Mouse (Mus musculus) adrenal gland, postnatal 36 days (tissue): ENCODE measurements around the gene Akt2. TPM values are rescaled to one million over a fixed set of nuclear protein-coding genes. Genes with fewer than 3 reads are reported as not detected.
"Not testable (repeated sequence)": the region's sequence is repeated elsewhere in the genome, so short reads cannot be mapped to it uniquely, and the experiment has no call there.

Experiments
- DNase-seq, 2 experiments: peaks; one replicate each; pipeline ENCODE4 v3.0.0; 2021; ENCODE audit warnings: mixed read lengths in 1 of 2
- total RNA-seq, 2 experiments: library from RNA; stranded (reverse); gene quantifications; 2 replicates each; pipeline ENCODE4 v1.2.3; 2021

Akt2 gene
- total RNA-seq, 2 experiments from 2014 or later: 201 to 243 TPM

DNA sequence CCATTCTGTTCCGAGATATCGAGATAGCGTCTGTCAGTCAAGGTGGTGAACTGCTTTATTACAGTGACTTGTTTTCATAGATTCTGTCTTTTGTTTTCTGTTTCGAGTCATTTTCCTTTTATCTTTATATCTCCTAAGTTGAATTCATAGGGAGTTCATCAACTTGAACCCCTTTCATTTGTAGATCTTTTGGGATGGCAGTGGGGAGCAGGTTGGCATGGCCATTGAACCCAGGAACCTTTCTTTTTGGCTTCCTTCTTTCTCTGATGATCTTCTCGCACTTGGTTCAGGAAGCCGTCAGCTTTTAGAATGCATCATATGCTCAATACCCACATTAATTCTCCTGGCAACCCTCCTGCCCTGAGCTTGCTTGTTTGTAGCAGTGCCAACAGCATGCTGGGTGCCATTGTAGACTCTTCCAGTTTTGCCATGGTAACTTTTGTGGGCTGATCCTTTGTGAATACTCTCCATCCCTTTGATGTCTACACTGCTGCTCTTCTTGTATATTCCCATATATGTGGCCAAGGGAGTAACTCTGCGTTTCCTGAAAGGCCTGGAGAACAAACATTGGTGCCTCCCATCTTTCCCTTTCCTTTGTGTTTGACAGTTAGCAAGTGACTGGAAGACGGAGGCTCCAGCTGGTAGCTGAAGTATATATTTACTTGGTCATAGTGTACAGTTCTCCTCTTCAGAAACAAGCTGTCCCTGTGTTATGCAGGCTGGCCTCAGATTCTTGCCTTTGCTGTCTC lies 22.6 kb downstream of the Akt2 start:
- no peak for DNase-seq

DNA sequence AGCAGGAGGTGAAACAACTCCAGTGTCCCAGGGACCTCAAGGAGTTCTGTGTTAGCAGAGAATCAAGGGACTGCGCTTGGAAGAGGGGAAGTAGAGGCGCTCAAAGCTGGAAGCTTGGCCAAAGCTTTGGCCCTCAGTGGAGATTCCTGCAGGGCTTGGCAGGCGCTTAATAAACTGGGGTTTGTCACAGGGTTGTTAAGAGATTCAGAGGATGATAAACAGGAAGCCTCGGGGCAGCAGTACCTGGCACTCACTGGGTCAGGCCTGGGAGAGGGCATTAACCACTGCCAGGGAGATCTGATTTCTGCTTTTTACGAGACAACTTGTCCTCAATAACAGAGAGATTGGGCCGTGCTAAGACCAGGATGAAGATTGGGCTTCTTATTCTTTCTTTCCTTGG lies 29.7 kb downstream of the Akt2 start:
- DNase-seq: no peak

DNA sequence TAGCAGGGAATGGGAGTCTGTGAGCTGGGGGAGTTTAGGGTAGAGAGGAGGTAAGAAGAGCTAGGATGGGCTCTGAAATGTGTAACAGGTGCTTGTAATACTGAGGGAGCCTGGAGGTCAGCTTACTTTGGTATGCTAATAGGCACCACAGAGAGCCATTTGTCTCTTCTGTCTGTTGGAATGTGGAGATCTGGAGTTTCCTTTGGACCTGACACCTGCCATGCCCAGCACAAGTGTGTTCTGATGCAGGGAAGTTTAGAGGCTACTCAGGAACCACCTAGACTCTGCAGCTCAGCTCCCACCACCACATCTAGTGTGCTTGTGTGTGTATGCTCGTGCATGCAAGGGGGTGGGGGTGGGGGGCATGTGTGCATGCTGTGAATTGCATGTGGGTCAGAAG lies 30.9 kb downstream of the Akt2 start:
- DNase-seq: no peak

DNA sequence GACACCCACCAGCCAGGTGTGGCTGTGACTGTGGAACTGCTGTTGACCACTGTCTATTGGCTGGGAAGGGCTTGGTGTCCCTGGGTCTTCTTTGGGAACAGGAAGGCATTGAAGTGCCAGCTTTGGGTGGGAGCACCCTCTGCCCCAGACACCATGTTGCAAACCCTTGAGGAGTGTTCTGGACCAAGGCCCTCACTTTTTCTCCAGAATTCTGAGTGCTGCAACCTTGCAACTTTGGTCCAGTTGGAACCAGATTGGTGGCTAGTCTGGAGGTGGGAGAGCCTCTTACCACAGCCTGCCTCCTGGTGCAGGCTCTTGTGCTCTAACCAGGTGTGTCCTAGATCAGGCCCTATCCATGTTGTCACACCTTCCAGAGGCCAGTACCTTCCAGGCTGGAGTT lies 33.6 kb downstream of the Akt2 start:
- no peak for DNase-seq

DNA sequence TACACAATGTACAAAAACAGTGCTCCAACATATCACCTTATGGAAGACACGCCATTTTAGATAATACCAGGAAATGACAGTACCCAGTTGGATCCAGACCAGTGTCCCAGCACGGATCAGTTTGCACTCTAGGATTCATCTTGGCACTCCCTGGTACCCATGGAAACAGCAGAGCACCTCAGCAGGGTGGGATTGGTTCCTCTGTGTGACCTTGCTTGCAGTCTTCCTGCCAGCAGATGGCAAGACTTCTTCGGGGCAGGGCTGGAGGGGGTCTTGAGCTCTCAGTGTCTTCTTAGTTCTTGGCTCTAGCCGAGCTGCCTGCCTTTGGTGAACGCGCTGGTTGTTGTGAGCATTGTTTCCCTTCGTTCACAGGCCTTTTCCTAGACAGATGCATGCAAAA lies 36.4 kb downstream of the Akt2 start:
- DNase-seq: no peak

DNA sequence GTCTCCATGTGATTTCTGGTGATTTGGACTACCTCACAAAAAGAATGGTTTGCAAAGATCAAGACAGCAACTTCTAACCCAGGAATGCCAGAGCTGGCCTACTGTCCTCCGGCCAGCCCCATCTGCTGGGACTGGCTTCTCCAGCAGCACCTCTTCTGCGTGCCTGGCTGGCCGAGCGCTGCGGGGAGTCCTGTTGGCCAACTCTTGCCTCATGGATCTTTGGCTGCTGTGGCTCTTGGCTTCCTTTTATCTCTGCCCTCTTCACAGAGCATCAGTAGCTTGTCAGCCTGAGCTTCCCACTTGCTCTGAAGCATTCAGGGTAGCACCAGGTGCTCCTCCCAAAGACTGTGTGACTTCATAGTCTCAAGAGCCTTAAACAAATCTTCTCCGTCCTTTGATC lies 36.8 kb downstream of the Akt2 start:
- DNase-seq: no peak

DNA sequence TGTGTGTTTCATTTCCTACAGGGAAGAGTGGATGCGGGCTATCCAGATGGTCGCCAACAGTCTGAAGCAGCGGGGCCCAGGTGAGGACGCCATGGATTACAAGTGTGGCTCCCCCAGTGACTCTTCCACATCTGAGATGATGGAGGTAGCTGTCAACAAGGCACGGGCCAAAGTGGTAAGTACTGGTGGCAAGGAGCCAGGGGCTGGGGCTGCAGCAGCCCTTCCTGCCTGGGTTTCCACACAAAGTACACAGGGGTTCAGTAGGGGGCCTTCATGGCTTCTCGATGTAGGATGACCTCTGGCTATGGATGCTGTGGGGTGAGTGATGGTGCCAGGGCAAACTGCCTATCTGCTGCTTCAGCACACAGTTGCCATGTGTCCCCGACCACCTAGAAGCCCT lies 37.5 kb downstream of the Akt2 start:
- DNase-seq: not testable (repeated sequence)

DNA sequence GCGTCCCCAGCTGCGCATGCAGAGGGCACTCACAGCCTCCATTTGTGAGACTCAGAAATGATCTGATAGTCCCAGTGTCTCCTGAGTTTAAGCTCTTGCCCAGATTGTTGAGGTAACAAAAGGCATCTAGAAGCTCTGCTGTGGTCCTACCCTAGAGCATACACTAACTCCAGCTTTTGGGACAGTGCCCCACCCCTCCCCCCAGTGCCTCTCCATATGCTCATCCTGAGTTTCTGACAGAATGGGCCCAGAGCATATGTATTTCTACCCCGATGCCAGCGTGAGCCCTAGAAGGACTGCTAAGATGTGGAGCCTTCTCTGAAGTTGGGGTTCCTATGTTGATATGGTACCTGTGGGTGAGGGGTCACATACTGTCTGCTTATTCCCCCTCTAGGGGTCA lies 40.1 kb downstream of the Akt2 start:
- no peak for DNase-seq

DNA sequence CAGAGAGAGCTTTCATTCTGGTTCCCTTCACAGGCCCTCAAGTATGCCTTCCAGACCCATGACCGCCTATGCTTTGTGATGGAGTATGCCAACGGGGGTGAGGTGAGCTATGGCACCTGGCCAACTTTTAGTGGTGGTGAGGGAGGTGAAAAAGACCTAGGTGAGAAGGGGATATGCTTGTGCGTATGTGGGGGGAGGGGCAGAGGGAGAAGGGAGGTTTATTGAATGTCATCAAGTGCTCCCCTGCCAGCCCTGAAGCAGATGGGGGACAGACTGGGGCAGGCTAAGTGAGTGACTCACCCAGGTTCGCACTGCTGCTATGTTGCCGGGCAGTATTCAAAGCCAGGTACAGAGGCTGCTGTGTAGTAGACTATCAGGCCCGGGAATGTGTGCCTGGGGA lies 41.8 kb downstream of the Akt2 start:
- no peak for DNase-seq

DNA sequence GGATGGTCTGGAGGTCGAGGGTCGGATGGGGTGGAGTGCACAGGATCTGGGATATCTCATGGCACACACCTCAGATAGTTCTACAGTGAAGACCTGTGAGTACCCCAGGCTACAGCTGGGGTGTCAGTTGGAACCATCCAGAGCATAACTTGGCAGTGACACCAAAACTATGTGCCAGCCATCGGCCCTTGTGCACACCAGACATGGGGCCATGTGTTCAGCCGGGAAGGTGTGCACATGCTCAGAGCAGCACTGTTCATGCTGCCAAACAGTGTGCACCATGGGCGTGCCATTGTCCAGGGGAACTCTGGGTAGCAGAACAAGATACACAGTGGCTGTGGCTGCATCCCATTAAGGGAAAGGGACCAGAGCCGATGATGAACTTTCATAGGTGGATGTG lies 43.3 kb downstream of the Akt2 start:
- no peak for DNase-seq

DNA sequence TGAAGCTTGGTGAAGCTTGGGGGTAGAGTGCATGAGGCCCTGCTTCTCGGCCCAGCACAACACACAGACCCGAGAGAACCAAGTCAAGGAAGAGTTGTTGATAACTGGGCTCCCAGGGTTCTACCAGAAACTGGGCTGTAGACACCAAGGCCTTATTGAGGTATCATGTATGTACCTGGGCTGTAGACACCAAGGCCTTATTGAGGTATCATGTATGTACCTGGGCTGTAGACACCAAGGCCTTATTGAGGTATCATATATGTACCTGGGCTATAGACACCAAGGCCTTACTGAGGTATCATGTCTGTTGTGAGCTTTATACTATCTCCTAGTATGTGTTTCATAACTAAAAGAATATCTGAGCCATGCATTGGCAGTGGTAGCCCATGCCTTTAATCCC lies 43.7 kb downstream of the Akt2 start:
- DNase-seq: not testable (repeated sequence)

DNA sequence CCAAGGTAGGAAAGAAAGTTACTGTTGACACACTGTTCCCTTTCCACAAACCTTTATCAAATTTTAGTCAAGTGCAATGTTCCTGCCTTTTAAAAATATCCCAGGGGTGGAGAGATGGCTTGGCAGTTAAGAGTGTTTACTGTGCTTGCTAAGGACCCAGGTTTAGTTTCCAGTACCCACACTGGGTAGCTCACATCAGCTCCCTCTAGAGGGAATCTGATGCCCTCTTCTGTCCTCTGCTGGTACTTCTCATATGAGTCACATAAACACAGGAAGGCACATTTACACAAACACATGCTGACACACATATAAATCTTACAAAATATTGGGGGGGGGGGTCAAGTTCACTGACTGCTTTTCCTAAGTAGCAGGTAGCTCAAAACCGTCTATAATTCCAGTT lies 53.1 kb downstream of the Akt2 start:
- no peak for DNase-seq

DNA sequence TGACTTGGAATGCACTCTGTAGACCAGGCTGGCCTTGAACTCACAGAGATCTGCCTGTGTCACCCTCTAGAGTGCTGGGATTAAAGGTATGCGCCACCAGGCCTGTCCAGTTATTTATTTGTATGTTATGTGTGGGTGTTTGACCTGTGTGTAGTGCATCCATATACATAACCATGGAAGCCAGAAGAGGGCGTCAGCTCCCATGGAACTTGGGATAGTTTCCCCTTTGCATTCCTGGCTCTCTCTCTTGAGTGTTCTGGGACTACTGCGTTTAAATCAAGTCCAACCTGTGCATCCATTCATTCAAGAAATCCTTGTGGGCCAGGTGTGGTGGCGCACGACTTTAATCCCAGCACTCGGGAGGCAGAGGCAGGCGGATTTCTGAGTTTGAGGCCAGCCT lies 55.2 kb downstream of the Akt2 start:
- no peak for DNase-seq

DNA sequence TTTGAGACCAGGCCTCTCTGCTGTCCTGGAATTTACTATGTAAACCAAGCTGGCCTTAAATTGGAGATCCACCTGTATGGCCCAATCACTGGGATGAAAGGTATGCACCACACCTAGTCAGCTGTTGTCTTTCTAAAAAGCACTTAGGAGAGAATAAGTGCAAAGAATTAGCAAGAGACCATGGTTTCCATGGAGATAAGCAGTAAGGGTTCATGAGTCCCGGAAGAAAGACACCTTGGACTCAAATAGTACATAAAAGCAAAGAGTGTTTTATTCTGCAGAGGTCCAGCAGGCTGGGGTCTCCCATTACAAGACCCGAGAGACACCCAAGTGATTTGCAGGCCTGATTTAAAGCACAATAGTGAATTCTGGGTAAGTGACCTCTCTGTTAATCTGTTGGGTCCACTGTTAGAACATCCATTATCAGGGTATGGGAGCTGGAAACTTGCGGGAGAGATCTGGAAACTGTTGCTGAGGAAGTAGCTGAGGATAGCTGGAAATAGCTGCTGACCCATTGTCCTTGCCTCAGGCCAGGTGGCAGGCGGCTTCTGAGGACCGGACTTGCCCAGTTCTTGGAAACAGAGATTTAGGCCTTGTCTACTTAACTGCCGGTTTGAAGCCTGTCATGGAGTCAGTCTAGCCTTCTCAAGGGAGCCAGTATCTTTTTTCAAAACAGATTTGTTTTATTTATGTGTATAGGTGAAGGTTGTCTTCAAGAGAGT lies 56.1 kb downstream of the Akt2 start:
- DNase-seq: no peak

DNA sequence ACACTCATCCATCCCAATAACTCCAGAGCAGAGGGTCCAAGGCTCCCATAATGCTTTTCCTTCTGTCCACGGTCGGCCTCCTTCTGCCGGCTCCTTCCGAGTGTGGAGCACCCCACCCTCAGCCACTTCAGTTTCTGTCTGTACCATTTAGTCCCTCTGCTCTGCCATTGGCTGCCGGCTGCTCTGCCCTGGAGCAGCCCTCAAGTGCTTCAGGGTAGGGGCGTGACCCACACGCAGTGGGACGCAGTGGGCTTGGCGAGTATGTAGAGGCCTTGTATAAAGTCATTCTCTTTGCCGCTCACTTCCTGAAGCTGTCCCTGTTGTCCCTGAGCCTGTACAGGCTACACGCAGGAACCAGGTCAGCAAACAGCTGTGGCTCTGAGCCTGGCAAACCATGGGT lies 58.4 kb downstream of the Akt2 start:
- no peak for DNase-seq

DNA sequence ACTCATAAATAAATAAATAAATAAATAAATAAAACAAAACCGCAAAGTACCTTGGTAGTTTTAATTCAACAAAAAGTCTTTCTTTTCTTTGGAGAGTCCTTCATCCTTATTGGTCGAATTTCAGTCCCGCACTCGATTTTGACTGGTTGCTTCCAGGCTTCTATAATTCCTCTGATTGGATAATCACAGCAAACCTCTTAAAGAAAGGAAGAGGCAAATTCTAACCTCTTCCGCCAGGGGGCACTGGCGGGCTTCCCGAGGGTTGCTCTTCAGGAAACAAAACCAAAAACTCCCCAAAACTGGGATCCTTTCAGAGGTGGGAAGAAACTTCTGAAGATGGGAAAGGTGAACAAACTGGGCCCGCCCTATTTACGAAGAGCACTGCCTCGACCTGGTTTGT lies 59.6 kb downstream of the Akt2 start:
- peak; percentile 77 to 87 for DNase-seq

DNA sequence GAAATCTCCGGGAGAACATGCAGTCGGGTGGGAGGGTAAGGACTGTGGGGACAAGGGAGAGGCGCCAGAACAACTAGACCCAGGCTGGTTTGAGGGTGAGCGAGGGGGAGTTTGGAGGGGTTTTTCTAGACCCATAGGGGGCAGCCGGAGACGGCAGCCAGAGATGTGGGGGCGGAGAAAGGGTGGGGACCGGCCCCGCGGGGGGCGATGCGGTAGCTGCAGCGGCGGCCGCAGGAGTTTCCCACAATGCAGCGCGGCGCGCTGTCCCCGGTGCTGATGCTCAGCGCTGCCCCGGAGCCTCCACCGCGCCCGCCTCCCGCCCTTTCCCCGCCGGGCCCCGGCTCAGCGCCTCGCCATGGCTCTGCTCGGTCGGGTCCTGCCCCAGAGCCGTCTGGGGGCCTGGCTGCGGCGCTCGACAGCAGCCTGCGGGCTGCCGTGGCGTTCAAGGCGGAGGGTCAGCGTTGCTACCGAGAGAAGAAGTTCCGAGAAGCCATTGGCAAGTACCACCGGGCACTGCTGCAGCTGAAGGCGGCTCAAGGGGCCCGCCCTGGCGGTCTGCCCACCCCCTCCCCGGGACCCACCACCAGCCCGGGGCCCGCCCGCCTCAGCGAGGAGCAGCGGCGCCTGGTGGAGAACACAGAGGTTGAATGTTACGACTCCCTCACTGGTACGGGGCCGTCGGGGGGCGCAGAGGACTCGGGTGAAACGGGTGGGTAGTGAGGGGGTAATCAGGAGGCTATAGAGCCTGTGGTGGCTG lies 62.5 kb downstream of the Akt2 start, which contains the start of gene Ttc9b:
TSS of gene Ttc9b (plus strand) at position 235 of the 757 bp plus-strand sequence.
- DNase-seq: peak; percentile 40 to 67

DNA sequence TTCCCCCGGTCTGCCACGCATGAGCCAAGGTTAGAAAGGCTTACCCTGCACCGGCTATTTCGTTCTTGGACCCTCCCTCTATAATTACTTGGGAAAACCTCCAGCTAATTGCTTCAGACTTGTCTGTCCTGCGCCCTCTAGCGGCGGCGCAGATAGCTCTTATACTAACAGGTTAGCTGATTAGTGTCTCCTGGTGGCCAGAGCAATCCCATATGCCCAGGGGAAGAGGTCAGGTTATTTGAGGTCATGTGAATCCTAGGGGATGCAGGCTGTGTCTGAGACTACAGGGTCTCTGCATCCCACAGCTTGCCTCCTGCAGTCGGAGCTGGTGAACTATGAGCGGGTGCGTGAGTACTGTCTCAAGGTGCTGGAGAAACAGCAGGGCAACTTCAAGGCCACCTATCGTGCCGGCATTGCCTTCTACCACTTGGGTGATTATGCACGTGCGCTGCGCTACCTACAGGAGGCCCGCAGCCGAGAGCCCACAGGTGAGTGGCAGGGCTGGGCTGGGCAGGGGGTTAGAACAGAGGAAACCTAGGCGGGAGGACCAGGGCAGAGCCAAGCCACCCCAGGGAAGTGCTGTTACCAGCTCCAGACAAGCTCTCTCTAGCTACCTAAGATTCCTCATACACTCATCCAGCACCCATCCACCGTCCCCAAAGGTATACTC lies 63.4 kb downstream of the Akt2 start:
- DNase-seq: peak; percentile 35 to 45

DNA sequence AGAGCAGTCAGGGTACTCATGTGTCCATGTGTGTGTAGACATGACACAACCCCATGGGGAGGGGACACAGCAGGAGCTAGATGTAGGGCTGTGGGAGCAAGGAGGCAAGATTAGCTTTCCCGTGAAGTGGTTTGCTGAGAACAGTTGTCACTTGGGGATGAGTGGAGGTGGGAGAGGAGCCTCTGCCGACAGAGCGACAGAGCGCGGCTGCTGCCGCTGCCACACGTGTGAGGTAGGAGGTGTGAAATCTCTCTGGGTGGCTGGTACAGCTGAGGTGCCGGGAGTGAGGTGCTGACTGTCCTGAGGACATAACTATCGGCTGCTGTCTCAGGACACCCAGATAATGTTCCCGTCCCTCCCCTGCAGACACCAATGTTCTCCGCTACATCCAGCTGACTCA lies 64.2 kb downstream of the Akt2 start:
- no peak for DNase-seq

DNA sequence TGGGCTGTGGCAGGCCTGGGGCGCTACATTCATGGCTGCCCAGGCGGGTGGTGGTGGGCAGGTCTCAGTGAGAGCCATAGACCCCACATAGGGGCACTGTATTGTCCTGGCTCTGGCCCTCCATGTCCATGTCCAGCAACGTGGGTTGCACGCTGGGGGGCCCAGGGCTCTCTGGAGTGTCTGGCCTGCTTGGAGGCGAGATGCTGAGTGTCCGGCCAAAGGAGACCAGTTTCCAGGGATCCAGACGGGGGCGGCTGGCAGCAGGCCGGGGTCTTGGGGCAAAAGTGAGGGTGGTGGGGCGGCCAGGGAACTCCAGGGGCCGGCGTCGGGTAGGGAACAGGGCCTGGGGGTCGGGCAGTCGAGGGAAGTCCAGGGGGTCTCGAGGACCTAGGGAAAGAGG lies 65.2 kb downstream of the Akt2 start:
- DNase-seq: no peak

DNA sequence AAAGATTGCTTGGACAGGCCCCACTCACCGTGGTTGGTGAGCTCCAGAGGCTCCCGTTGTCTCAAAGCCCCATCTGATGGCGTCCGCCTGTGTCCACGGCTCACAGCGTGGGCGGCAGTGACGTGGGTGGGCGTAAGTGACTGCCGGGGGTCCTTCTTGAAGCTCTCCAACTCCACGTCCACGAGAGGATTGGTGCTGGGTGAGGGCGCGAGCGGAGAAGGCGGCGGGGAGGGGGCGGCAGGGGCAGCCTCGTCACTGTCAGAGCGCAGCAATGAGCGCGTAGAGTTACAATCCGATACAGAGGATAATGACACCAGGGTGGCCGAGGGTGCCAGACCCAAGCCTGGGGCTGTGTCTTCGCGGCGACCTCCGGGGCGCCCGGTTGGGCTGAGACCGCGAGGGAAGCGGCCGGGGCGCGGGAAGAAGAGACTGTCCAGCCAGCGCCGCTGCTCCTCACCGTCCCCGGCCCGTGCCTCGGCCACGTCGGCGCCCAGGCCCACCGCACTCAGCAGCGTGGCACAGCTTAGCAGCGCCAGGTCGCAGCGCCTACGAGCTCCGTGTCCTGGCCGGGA lies 66.6 kb downstream of the Akt2 start:
- no peak for DNase-seq
